Mouse (Mus musculus): ENCODE measurements around the gene Plcb4. TPM values are rescaled to one million over a fixed set of nuclear protein-coding genes. Genes with fewer than 3 reads are reported as not detected.

The Plcb4 gene
- total and polyA plus RNA-seq, 3 experiments: not detected

DNA sequence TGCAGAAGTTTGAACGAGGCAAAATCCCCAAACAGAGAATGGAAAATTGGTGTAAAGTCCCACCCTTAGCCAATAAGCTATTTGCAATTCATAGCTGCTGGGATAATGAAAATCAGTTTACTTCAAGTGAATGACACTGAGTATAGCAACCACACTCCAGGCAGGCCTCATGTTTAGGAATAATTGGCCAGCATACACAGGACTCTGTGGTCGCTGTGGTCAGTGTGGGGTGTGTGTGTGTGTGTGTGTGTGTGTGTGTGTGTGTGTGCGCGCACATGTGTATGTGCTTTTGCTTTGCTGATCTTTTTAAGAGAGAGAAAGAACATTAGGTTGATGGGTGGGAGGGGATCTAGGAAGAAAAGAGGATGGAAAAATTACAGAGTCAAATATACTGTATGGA is 134.1 kb downstream of the Plcb4 start:
- TF ChIP-seq EP300 (IDR thresholded peaks at IDR 0.05; ENCODE audit: low read length) (no peak), BHLHE40 (IDR thresholded peaks at IDR 0.05; ENCODE audit: low read depth, low read length) (no peak), HCFC1 (IDR thresholded peaks at IDR 0.05; ENCODE audit: low read depth, low read length) (no peak), JUND (conservative IDR thresholded peaks at IDR 0.05; ENCODE audit: low read depth, low read length) (no peak), NRF1 (IDR thresholded peaks at IDR 0.05; ENCODE audit: low read depth, low read length) (no peak), GABPA (IDR thresholded peaks at IDR 0.05; ENCODE audit: insufficient replicate concordance, low read depth, low read length) (no peak), USF1 (IDR thresholded peaks at IDR 0.05; ENCODE audit: low read depth, low read length) (no peak), POLR2AphosphoS2 (IDR thresholded peaks at IDR 0.05; ENCODE audit: low read depth, low read length) (no peak), USF2 (conservative IDR thresholded peaks at IDR 0.05; ENCODE audit: low read depth, low read length) (no peak), SIN3A (IDR thresholded peaks at IDR 0.05; ENCODE audit: low read length) (no peak), ZMIZ1 (IDR thresholded peaks at IDR 0.05; ENCODE audit: low read depth, low read length) (no peak), TCF12 (IDR thresholded peaks at IDR 0.05; ENCODE audit: low read depth, low read length) (no peak), SMC3 (IDR thresholded peaks at IDR 0.05; ENCODE audit: low read depth, low read length) (no peak), KAT2A (IDR thresholded peaks at IDR 0.05; ENCODE audit: insufficient replicate concordance, low read length) (no peak), RAD21 (IDR thresholded peaks at IDR 0.05; ENCODE audit: low read depth, low read length) (no peak), MEF2A (IDR thresholded peaks at IDR 0.05; ENCODE audit: borderline replicate concordance, low read depth, low read length) (no peak), CTCF (conservative IDR thresholded peaks at IDR 0.05 in 1 of 2, IDR thresholded peaks at IDR 0.05 in 1 of 2; ENCODE audit: low read depth in 2 of 2, low read length in 2 of 2) (no peak), PAX5 (IDR thresholded peaks at IDR 0.05; ENCODE audit: low read length) (no peak), UBTF (IDR thresholded peaks at IDR 0.05; ENCODE audit: low read depth, low read length) (no peak)
- H3K36me3 ChIP-seq (replicated peaks in 1 of 2; ENCODE audit: control insufficient read depth in 1 of 2, insufficient read depth in 1 of 2, low read length in 1 of 2): no peaks in the 10 kb centered on the region
- no peak overlapping the region for H3K4me3 ChIP-seq (replicated peaks in 1 of 3; ENCODE audit: low read depth in 2 of 3, low read length in 2 of 3, poor library complexity in 1 of 3)
- DNase-seq (ENCODE audit: extremely low read depth): no peak
- H3K79me2 ChIP-seq (replicated peaks; ENCODE audit: control insufficient read depth, extremely low read depth, insufficient read depth, poor library complexity, severe bottlenecking): no peaks in the 10 kb centered on the region
- H3K27ac ChIP-seq (ENCODE audit: insufficient read depth, low read depth): no peak overlapping the region
- in situ Hi-C loops (cut with MboI; ENCODE audit: low pct_ligation_motif_present, low pct_unique_long_range_greater_than_20kb, low sequenced_read_pairs) (no loop called here), dilution Hi-C loops (cut with MboI; ENCODE audit: extremely low pct_ligation_motif_present, extremely low pct_unique_long_range_greater_than_20kb, low sequenced_read_pairs) (no loop called here)
- no peaks in the 10 kb centered on the region for H3K4me1 ChIP-seq (ENCODE audit: control insufficient read depth in 1 of 2, insufficient read depth in 2 of 2)
- no peaks in the 10 kb centered on the region for H3K27me3 ChIP-seq (replicated peaks)
- H3K4me2 ChIP-seq (ENCODE audit: insufficient read depth, low read depth, poor library complexity, severe bottlenecking): no peak overlapping the region
- peaks cover 49% of the 10 kb centered on the region for H3K9me3 ChIP-seq (replicated peaks; ENCODE audit: low read length)
- H3K9ac ChIP-seq (ENCODE audit: insufficient read depth, low read depth): no peak overlapping the region

DNA sequence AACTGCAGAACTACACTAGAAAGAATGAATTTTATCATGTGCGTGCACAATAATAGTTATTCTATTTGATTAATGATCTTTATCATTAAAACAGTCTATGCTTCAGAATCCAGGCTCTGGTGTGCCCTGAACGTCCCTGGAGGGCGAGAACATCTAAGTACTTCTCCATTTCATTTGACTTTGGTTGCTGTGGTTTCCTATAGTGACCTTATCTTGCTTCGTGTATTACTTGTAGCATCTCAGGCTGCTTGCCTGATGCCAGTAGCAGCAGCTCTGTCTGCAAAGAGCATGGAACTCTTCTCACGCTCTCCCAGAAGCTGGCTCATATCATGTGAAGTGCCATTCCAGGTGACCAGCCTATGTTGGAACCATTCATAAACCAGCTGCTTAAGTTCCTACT is 137.9 kb downstream of the Plcb4 start:
- Histone ChIP-seq H3K4me3 (replicated peaks in 1 of 3; ENCODE audit: low read depth in 2 of 3, low read length in 2 of 3, poor library complexity in 1 of 3) (no peak overlapping the region), H3K9ac (ENCODE audit: insufficient read depth, low read depth) (no peak overlapping the region), H3K36me3 (replicated peaks in 1 of 2; ENCODE audit: control insufficient read depth in 1 of 2, insufficient read depth in 1 of 2, low read length in 1 of 2) (no peaks in the 10 kb centered on the region), H3K79me2 (replicated peaks; ENCODE audit: control insufficient read depth, extremely low read depth, insufficient read depth, poor library complexity, severe bottlenecking) (no peaks in the 10 kb centered on the region), H3K27ac (ENCODE audit: insufficient read depth, low read depth) (no peak overlapping the region), H3K4me1 (ENCODE audit: control insufficient read depth in 1 of 2, insufficient read depth in 2 of 2) (no peaks in the 10 kb centered on the region), H3K27me3 (replicated peaks) (no peaks in the 10 kb centered on the region), H3K9me3 (replicated peaks; ENCODE audit: low read length) (peaks cover 62% of the 10 kb centered on the region), H3K4me2 (ENCODE audit: insufficient read depth, low read depth, poor library complexity, severe bottlenecking) (no peak overlapping the region)
- dilution Hi-C loops (cut with MboI; ENCODE audit: extremely low pct_ligation_motif_present, extremely low pct_unique_long_range_greater_than_20kb, low sequenced_read_pairs): no loop called here
- TF ChIP-seq ETS1 (conservative IDR thresholded peaks at IDR 0.05; ENCODE audit: low read depth, low read length) (no peak), JUND (conservative IDR thresholded peaks at IDR 0.05; ENCODE audit: low read depth, low read length) (no peak), ELF1 (IDR thresholded peaks at IDR 0.05; ENCODE audit: low read depth, low read length) (no peak), MAX (IDR thresholded peaks at IDR 0.05; ENCODE audit: low read length) (no peak), RAD21 (IDR thresholded peaks at IDR 0.05; ENCODE audit: low read depth, low read length) (no peak), CHD1 (IDR thresholded peaks at IDR 0.05; ENCODE audit: low read depth, low read length) (no peak), E2F4 (IDR thresholded peaks at IDR 0.05; ENCODE audit: insufficient replicate concordance, low read depth, low read length) (no peak), ZMIZ1 (IDR thresholded peaks at IDR 0.05; ENCODE audit: low read depth, low read length) (no peak), MEF2A (IDR thresholded peaks at IDR 0.05; ENCODE audit: borderline replicate concordance, low read depth, low read length) (no peak), CHD2 (IDR thresholded peaks at IDR 0.05; ENCODE audit: low read length) (no peak), CTCF (conservative IDR thresholded peaks at IDR 0.05 in 1 of 2, IDR thresholded peaks at IDR 0.05 in 1 of 2; ENCODE audit: low read depth in 2 of 2, low read length in 2 of 2) (no peak), MXI1 (IDR thresholded peaks at IDR 0.05; ENCODE audit: low read depth, low read length) (no peak), MAZ (IDR thresholded peaks at IDR 0.05; ENCODE audit: low read depth, low read length) (no peak), ZKSCAN1 (IDR thresholded peaks at IDR 0.05; ENCODE audit: borderline replicate concordance, low read depth, low read length) (no peak), EP300 (IDR thresholded peaks at IDR 0.05; ENCODE audit: low read length) (no peak), USF2 (conservative IDR thresholded peaks at IDR 0.05; ENCODE audit: low read depth, low read length) (no peak), KAT2A (IDR thresholded peaks at IDR 0.05; ENCODE audit: insufficient replicate concordance, low read length) (no peak), UBTF (IDR thresholded peaks at IDR 0.05; ENCODE audit: low read depth, low read length) (no peak)
- no peak for DNase-seq (ENCODE audit: extremely low read depth)
- in situ Hi-C loops (cut with MboI; ENCODE audit: low pct_ligation_motif_present, low pct_unique_long_range_greater_than_20kb, low sequenced_read_pairs): no loop called here

Measured in CH12.LX (cell line).